Mouse (Mus musculus): ENCODE results near the gene Hoxd10. TPM values are rescaled to one million over a fixed set of nuclear protein-coding genes. Genes with fewer than 3 reads are reported as not detected.
A peak's percentile ranks its signal among the peaks of the same experiment; 100 is the strongest.

Gene Hoxd10
- not detected for total RNA-seq (2021)

- DNase-seq (ENCODE audit: extremely low spot score in 1 of 2, low spot score in 1 of 2), result no peak
Observed at GRCm38 (mm10) chr2:74691022-74691951, at the start of gene Hoxd10. Gene Hoxd10, plus strand, starts transcription at chr2:74691924.

DNA sequence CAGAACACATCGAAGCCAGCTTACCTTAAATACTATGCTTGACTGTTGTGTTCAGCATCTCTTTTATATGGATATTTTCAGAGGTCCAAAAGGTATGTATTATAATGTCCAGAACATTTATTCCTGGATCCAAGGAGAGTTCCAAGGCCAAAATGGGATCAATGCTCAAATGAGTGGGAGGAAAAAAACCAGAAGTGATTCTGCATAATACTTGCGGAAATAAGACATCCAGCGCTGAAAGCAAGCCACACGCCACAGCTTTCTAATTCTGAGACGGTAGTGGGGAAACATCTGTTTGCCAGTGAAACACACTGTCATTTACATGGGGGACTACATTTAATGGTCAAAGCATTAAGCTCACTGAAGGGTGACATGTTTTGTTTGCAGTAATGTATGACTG is 49.3 kb upstream of the Hoxd10 start:
- DNase-seq (ENCODE audit: extremely low spot score in 1 of 2, low spot score in 1 of 2), result no peak

DNA sequence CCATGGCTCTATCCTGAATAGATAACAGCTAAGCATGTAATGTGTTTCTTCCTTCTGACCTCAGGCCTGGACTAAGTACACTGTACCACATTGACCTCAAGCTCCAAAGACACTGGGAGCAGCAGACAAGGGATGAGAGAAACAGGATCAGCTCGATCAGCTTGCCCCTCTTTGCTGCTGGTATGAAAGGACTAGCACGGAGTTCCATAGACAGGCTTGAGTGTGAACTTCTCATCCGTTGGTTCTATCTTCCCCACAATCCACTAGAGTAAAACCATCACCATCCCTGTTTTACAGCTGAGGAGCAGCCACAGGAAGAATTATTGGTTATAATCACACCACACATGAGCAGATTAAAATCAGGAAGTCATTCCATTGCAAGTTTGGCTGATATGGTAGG is 46.1 kb upstream of the Hoxd10 start:
- no peak for DNase-seq (ENCODE audit: extremely low spot score in 1 of 2, low spot score in 1 of 2)

DNA sequence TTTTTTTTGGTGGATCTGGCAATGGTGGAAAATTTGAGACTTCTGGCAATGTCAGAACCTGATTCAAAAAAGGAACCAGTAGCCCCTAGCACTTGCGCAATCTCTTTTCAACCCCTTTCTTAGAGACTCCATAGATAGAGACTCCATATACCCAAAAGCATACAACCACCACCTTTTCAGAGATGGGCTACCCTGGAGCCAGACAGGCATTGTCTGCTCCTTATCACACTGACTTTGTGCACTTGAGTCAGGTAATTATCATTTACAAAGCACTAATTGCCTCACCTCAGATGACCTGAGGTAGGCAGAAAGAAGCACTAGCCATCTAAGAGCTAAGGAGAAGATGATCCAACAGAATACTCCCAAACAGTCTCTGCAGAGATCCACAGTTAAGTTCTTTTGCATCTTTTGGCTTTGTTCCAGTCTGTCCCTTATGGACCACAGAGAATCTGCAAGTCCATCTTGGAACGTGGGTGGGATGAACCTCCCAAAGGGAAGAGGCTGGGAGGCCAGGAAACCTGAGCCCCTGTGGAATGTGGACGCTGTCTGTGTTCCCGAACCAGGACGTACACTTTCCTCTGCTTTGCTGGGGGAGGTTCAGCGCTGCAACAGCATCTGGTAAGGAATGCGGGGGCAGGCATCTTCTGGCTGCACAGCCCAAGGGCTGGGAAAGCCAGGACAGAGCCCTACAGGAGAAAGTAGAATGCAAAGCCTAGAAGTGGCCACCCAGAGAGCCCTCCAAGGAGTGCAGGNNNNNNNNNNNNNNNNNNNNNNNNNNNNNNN is 44.5 kb upstream of the Hoxd10 start:
- no peak for DNase-seq (ENCODE audit: extremely low spot score in 1 of 2, low spot score in 1 of 2)

GRCm38 (mm10) chr2:74652996-74653340 is 38.8 kb upstream of the Hoxd10 start:
- DNase-seq (ENCODE audit: extremely low spot score in 1 of 2, low spot score in 1 of 2), result no peak

DNA sequence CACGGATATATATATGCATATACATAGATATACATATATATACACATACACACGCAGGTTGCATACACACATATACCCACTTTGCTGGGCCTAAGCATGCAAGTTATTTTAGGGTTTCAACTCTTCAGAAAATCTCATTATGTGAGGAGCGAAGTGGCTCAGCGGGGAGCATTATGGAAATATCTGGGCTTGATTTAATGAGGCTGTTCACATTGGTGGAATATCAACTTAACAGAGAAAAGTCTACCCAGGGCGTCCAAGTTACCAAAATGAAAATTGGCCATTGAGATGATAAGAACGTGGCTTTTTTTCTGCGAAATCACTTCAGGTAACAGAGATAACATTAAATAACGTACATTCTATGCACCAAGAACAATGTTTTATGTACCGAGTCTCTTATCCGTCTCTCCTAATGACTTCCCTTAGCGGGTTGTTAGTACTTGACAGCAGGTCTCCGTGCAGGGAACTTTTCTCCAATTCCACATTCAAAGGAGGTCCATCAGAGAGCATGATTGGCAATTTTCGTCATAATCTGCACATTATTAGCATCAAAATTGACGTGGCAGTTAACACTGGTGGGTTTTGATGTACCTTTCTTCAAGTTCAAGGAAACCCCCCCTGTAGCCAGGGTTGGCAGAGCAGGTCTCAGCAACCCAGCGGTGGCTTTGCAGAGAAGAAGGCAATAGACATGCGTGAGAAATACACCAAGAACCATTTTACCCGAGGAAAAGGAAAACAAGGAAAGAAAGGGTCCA is 37.8 kb upstream of the Hoxd10 start:
- no peak for DNase-seq (ENCODE audit: extremely low spot score in 1 of 2, low spot score in 1 of 2)

DNA sequence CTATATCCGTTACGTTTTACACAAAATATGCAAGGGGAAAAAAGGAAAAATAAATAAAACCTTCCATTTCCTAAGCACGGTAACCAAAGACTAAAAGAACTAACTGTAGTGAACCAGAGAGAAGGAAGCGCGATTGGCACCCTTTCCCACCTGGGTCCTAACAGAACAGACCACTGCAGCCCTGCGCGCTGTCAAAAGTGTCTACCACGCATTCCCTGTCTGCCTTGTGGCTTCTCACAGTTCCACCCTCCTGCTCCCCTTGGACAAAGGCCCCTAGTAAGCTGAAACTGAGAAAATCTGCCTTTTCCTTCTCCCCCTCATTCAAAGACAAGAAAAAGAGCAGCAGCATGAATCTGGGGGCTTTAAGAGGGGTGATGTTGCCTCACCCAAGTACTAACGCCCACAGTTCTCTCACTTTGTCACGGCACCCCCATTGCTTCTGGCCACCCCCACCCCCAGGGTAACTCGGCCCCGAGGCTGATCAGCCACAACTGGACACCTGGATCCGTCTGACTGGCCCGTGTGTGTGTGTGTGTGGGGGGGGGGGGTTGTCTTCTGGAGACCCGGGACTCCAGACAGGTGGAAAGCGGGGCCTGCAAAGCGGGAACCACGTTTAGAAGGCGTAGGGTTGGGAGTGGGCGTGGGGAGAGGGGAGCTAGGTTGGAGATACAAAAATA is 36.8 kb upstream of the Hoxd10 start:
- DNase-seq (ENCODE audit: extremely low spot score in 1 of 2, low spot score in 1 of 2), result no peak

DNA sequence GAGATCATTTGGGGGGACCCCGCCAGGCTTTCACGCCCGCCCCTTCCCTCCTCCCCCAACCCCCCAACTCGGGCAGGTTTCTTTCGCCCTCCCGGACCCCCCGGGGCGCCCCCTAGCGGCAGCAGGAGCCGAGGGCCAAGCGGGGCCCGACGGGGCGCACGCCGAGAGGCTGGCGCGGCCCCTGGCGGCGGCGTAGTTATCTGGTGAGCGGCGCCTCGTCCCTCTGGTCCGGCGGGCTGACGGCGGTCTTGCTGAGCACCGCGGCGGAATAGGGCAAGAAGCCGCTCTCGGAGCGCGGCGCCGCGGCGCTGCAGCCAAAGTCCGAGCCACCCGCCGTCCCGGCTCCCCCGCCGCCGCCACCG is 36.3 kb upstream of the Hoxd10 start:
- no peak for DNase-seq (ENCODE audit: extremely low spot score in 1 of 2, low spot score in 1 of 2)

DNA sequence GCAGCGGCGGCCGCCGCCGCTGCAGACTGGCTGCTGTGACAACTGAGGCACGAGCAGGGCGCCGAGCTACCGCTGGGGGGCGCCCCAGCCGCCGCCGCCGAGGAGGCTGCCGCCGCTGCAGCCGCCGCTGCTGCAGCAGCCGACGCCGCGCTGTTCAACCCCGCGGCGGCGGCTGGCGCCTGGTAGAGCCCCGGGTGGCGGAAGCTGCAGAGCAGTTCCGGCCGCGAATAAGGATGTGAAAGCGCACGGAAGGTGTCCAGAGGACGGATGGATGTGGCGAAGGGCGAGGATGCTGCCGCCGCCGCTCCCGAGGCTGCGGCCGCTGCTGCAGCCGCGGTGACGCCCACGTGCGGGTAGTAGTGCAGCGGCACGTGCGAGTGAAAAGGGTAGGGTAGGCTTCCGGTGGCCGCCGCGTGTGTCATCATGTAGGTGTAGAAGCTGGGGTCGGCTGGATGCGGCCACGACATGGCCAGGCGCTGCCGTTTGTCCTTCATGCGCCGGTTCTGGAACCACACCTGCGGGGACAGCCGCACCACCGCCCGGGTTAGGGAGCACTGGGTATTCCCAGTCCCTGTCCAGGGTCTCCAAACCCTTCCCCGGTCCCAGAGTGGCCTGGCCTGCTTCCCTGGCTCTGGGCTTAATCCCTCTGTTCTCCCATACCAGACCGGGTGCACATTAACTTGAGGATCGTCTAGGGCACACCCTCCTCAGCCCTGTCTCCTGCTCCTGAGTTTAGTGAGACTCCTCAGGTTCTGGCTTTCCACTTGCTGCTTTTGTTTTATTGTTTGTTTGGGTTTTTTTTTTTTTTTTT is 35.7 kb upstream of the Hoxd10 start:
- DNase-seq (ENCODE audit: extremely low spot score in 1 of 2, low spot score in 1 of 2), result no peak

- DNase-seq (ENCODE audit: extremely low spot score in 1 of 2, low spot score in 1 of 2), result no peak
Observed at GRCm38 (mm10) chr2:74656632-74657021, 35.1 kb upstream of the Hoxd10 start.

- no peak for DNase-seq (ENCODE audit: extremely low spot score in 1 of 2, low spot score in 1 of 2)
Observed at GRCm38 (mm10) chr2:74657251-74658023, 34.3 kb upstream of the Hoxd10 start.

GRCm38 (mm10) chr2:74658024-74658666 is 33.6 kb upstream of the Hoxd10 start:
- no peak for DNase-seq (ENCODE audit: extremely low spot score in 1 of 2, low spot score in 1 of 2)

DNA sequence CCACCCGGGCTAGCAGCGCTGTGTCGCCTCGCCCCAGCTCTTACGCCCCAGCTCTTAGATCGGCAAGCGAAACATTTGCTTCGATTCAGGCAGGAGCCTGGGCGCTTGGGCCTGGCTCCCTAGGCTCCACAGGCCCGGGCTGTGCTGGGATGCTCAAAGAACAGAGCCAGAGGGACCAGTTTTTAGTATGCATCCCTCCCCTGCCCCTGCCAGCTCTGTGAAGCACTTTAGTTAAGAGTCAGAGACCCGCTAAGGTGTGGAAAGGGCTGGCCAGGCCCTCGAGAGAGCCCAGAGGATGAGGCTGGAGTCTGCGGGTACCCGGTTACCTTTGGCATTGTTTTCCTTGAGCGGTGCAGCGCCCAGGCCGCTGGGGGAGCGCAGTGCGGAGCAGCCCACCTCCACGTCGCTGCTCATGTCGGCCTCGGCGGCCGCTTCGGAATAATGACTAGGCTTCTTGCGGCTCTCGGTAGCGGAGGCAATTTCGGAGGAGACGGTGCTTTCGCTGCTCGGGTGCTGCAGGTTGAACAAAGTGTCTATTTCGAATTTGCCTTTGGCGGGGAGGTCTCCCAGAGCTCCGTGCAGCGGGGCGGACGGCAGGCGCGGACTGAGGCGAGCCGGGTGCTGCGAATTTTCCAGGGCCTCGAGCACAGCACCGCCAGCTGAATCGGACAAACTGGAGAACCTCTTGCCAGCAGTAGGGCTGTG is 32.9 kb upstream of the Hoxd10 start:
- DNase-seq (ENCODE audit: extremely low spot score in 1 of 2, low spot score in 1 of 2), result no peak

DNA sequence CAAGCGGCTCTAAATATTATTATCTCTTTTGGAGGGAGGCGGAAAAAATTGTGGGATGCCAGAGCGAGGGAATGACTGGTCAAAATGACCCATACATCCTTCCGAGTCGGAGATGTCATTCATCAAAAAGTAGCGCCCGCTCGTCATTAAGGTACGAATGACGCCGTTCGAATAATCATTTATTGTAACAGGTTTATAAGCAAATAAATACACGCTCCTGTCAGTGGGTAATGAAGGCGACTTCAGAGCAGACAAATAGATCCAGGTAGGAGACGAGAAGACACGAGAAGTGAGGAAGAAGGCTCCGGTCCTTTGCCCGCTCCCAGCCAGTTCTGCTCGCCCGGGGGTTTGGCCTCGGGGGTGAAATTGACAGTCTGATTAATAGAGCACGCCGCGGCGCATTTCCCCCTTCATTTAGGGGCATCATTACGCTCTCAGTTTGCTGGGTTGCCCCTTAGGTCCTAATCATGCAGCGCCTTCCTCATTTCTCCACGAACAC is 32.2 kb upstream of the Hoxd10 start, which contains the start of gene Evx2:
Gene Evx2 (minus strand): TSS at position 51 of the 499 bp plus-strand sequence.
- DNase-seq (ENCODE audit: extremely low spot score in 1 of 2, low spot score in 1 of 2), result no peak

- no peak for DNase-seq (ENCODE audit: extremely low spot score in 1 of 2, low spot score in 1 of 2)
Observed at GRCm38 (mm10) chr2:74660421-74661375, 31.0 kb upstream of the Hoxd10 start.

DNA sequence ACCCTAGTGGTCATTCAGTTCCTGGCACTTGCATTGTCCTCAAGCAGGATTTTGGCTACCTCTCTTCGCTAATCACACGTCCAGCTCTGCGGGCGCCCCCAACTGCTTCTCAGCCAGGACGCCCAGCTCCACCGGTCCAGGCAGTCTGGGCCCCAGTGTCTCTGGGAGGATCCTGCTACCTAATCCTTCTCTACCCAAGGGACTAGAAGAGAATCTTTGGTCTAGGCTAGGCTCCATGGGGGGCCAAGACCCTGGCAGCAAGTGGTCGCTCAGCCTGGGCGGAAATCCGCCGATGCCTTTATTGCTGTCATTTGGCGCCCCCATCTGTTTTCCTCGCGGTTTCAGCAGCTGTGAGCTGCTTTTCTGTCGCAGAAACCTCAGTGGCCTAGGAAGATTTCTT is 30.0 kb upstream of the Hoxd10 start:
- DNase-seq (ENCODE audit: extremely low spot score in 1 of 2, low spot score in 1 of 2), result peak in 1 of 2 experiments; percentile 61
